Mouse (Mus musculus) liver, embryonic 12.5 days (tissue): ENCODE measurements around the gene Plxnd1. TPM values are rescaled to one million over a fixed set of nuclear protein-coding genes. Genes with fewer than 3 reads are reported as not detected.

Source experiments
- ATAC-seq: fragments of 200-750 bp; cut with Nextera tagmentation; 2 replicates; pipeline ENCODE4 v1.8.0; 2017; ENCODE audit warnings: moderate number of reproducible peaks, mild to moderate bottlenecking, moderate library complexity
- H3K27ac ChIP-seq: fragments of 300-500 bp; sonication (generic); 2 replicates; pipeline ENCODE4 v1.5.1; 2016; ENCODE audit warnings: mild to moderate bottlenecking
- H3K27me3 ChIP-seq: fragments of 300-500 bp; sonication (generic); replicated peaks from 2 replicates; pipeline ENCODE4 v1.6.1; 2016; ENCODE audit warnings: mild to moderate bottlenecking, moderate library complexity
- H3K36me3 ChIP-seq: fragments of 300-500 bp; sonication (generic); 2 replicates; pipeline ENCODE4 v1.6.1; 2016; ENCODE audit warnings: mild to moderate bottlenecking, moderate library complexity
- H3K4me1 ChIP-seq: fragments of 300-500 bp; sonication (generic); 2 replicates; pipeline ENCODE4 v1.6.1; 2016
- H3K4me2 ChIP-seq: fragments of 300-500 bp; sonication (generic); 2 replicates; pipeline ENCODE4 v1.6.1; 2016; ENCODE audit warnings: mild to moderate bottlenecking, moderate library complexity
- H3K4me3 ChIP-seq: fragments of 300-500 bp; sonication (generic); 2 replicates; pipeline ENCODE4 v1.5.1; 2016; ENCODE audit warnings: mild to moderate bottlenecking, moderate library complexity
- H3K9ac ChIP-seq: fragments of 300-500 bp; sonication (generic); 2 replicates; pipeline ENCODE4 v1.6.1; 2016; ENCODE audit warnings: mild to moderate bottlenecking, moderate library complexity
- H3K9me3 ChIP-seq: fragments of 300-500 bp; sonication (generic); replicated peaks from 2 replicates; pipeline ENCODE4 v1.6.1; 2016; ENCODE audit warnings: mild to moderate bottlenecking, moderate library complexity
- WGBS: fragments of 180-500 bp; shearing (Covaris S2); methylation state at CpG from one replicate; pipeline ENCODE4 v1.1.7; 2016; ENCODE audit not compliant: insufficient replicate concordance; 5-methylcytosine and 5-hydroxymethylcytosine counted together
- polyA plus RNA-seq: library from polyadenylated mRNA; unstranded; fragments of >200 nt; fragmentation: Nextera tagmentation; extraction: Ambion mirVana; gene quantifications from 2 replicates; pipeline ENCODE4 v1.2.1, GENCODE M21; 2016

The Plxnd1 gene
- polyA plus RNA-seq, 1 experiment from 2014 or later, result 16.2 TPM

DNA sequence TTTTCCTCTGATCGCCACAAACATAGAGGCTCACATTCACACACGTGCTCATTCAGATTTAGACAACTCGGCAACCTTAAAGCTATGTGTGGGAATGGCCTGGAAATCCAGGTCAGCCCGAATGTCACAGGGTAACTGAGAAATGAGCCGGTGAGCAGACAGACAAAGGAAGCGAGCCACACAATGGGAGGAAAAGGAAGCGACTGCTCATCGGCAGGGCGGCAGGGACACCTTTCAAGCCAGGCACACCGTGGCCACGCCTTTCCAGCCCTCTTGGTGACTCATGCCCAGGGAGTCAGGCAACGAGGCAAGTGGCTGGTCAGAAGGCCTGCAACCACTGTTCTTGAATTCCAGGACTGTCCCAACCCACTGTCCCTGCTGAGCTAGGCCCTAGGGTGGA is 14.6 kb upstream of the Plxnd1 start:
- Histone ChIP-seq H3K9me3 (no peaks in the 10 kb centered on the region), H3K4me3 (no peak overlapping the region), H3K27me3 (no peaks in the 10 kb centered on the region), H3K27ac (no peak overlapping the region), H3K9ac (no peak overlapping the region), H3K4me1 (peaks cover 35% of the 10 kb centered on the region), H3K36me3 (no peaks in the 10 kb centered on the region), H3K4me2 (no peak overlapping the region)
- no peak for ATAC-seq
- 33% methylated on average over 12 of the region's 12 CpGs for WGBS

DNA sequence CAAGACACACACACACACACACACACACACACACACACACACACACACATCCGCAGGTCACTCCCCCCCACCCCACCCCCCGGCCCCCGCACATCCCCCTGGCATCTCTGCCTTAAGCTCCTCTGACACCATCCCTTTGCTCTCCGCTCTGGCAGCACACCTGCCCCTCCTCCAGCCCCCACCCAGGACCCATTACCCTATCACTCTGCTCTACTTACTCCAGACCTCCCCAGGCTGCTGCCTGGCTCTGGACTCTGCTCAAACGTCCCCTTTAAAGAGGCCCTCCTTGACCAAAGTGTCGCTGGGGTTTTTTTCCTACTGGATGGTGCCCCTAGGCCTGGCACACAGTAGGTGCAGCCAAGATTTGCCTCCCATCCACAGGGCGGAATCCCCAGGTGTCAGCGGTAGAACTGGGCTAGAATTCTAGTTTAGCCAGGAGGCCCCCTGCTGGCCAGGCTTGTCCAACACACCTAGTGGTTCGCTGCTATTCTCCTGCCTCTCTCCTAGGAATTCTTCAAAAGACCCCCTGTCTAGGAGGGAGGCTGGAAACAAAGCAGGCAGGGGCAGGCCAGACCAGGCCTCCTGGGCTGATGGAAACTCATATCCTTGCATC is 12.9 kb upstream of the Plxnd1 start:
- H3K9ac ChIP-seq, result no peak overlapping the region
- no peak overlapping the region for H3K4me2 ChIP-seq
- H3K27ac ChIP-seq, result no peak overlapping the region
- no peaks in the 10 kb centered on the region for H3K27me3 ChIP-seq
- peaks cover 51% of the 10 kb centered on the region for H3K4me1 ChIP-seq
- ATAC-seq, result no peak
- no peaks in the 10 kb centered on the region for H3K36me3 ChIP-seq
- 26% methylated on average over 9 of the region's 9 CpGs for WGBS
- H3K4me3 ChIP-seq, result no peak overlapping the region
- H3K9me3 ChIP-seq, result no peaks in the 10 kb centered on the region

DNA sequence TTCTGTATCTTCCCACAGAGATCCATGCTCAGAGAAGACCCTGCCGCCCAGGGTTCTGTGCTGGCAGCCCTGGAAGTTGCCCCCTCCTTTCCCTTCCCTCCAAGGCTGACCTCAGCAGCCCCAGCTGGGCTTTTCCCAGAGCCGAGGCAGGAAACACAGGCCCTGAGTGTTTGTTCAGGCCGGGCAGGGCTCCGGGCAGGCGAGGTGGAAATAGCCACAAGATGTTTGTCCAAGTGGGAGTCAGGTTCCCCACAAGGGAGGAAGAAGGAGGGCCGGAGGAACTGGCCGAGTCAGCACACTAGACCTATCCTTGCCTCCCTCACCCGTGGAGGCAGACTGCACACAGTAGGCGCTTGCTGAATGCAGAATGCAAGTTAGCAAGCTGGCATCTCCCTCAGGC is 11.9 kb upstream of the Plxnd1 start:
- ATAC-seq, result no peak
- H3K4me3 ChIP-seq, result no peak overlapping the region
- H3K9ac ChIP-seq, result no peak overlapping the region
- H3K27ac ChIP-seq, result peak overlapping the region; percentile 49; the same call in 1 of the 2 replicates
- 29% methylated on average over 9 of the region's 9 CpGs for WGBS
- no peaks in the 10 kb centered on the region for H3K27me3 ChIP-seq
- H3K4me2 ChIP-seq, result no peak overlapping the region
- no peaks in the 10 kb centered on the region for H3K9me3 ChIP-seq
- H3K36me3 ChIP-seq, result no peaks in the 10 kb centered on the region
- peaks cover 60% of the 10 kb centered on the region for H3K4me1 ChIP-seq

DNA sequence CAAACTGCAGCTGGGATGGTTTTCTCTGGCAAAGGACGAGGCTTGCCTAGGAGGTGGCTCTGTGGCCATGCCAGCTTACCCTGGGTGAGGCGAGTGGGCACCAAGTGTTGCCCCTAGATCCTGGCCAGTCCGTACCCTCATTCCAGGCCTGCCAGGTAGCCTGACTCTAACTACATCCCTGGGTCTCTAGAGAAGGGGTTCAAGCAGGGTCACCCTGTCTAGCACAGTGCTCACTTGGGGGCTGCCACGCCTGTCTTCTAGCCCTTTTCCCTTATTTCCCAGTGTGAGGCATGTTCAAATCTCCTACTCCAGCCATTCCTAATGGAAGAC is 11.1 kb upstream of the Plxnd1 start:
- Histone ChIP-seq H3K9ac (no peak overlapping the region), H3K27ac (peak overlapping the region; percentile 49; the same call in 1 of the 2 replicates), H3K4me2 (no peak overlapping the region), H3K4me3 (no peak overlapping the region), H3K36me3 (no peaks in the 10 kb centered on the region), H3K4me1 (peaks cover 60% of the 10 kb centered on the region), H3K27me3 (no peaks in the 10 kb centered on the region), H3K9me3 (no peaks in the 10 kb centered on the region)
- no peak for ATAC-seq
- 81% methylated on average over 4 of the region's 4 CpGs for WGBS

DNA sequence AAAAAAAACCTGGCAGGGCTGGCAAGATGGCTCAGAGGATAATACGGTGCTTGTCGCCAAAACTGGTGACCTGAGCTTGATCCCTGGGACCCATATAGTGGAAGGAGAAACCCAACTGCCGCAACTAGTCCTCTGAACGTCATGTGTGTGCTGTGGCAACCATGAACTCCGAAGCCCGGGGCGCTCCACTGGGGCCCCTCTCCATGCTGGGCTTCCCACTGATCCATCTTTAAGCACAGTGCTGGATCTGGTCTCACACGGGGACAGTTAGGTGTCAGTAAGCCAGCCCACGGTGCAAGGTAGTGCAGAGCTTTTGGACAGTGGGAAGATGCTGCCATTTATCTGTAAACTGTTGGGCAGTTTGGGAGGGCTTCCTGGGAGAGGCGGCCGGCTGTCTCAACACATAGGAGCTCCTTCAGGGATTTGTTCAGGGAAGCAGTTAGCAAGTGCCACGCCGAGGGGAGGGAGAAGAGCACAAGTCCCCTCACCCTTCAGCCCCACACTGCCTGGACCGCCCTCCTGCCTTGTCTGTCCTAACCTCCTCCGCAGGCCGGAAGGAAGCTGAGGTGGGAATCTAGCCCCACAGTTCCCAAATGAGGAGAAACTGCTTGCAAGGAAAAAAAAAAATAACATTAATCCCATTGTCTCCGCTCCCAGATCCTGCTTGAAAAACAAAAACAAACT is 10.6 kb upstream of the Plxnd1 start:
- peaks cover 60% of the 10 kb centered on the region for H3K4me1 ChIP-seq
- H3K27me3 ChIP-seq, result no peaks in the 10 kb centered on the region
- H3K4me2 ChIP-seq, result no peak overlapping the region
- no peak for ATAC-seq
- H3K4me3 ChIP-seq, result no peak overlapping the region
- no peak overlapping the region for H3K9ac ChIP-seq
- no peaks in the 10 kb centered on the region for H3K9me3 ChIP-seq
- WGBS, result 64% methylated on average over 17 of the region's 17 CpGs
- peak overlapping the region; percentile 49 for H3K27ac ChIP-seq
- no peaks in the 10 kb centered on the region for H3K36me3 ChIP-seq

- Histone ChIP-seq H3K36me3 (no peaks in the 10 kb centered on the region), H3K27ac (peak overlapping the region; percentile 70), H3K4me1 (peaks cover 60% of the 10 kb centered on the region), H3K9ac (no peak overlapping the region), H3K4me3 (no peak overlapping the region), H3K4me2 (peak overlapping the region; percentile 59), H3K27me3 (no peaks in the 10 kb centered on the region), H3K9me3 (no peaks in the 10 kb centered on the region)
- ATAC-seq, result no peak
- 61% methylated on average over 6 of the region's 6 CpGs for WGBS
These were observed 9.9 kb upstream of the Plxnd1 start for GRCm38 (mm10) chr6:116004716-116005115.

DNA sequence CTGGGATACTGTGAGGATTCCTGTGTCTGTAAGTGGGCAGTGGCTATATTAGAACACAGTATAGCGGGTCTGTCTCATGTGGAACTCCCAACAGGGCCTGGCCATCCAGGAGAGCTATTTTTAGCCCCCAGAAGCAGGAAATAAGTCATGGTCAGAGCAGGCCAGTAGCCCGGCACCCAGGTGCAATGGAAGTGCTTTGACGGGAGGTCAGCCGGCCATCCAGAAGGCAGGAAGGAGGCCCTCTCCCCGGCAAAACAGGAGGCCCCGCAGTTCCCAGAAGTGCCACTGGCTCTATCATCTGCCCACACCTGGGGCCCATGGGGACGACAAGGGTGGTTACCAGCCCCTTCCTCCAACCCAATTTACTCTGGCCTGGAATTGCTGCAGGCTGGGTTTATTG is 9.3 kb upstream of the Plxnd1 start:
- H3K4me2 ChIP-seq, result peak overlapping the region; percentile 59

DNA sequence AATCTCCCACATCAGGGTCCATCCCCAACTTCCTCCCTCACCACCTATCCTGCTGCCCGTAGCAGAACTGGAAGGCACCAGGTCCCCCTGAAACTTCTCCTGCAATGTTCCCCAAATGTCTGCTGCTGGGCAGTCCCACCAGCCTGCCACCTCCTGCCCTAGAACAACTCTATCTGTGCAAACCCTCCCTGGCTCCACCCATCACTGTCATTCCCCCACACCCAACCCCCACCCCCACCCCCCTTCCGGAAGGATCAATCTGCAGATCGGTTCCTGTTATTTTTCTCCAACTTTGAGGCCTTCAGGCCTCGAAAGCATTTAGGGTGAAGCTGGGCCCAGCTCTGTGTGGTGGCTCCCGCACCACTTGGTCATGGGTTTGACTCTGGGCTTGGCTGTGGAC is 8.7 kb upstream of the Plxnd1 start:
- ATAC-seq, result peak; percentile 35; the same call in 1 of the 2 replicates
- H3K4me1 ChIP-seq, result peaks cover 69% of the 10 kb centered on the region
- WGBS, result 11% methylated on average over 5 of the region's 5 CpGs
- peak overlapping the region; percentile 59 for H3K4me2 ChIP-seq
- no peaks in the 10 kb centered on the region for H3K9me3 ChIP-seq
- H3K27ac ChIP-seq, result peak overlapping the region; percentile 70
- no peaks in the 10 kb centered on the region for H3K27me3 ChIP-seq
- H3K4me3 ChIP-seq, result peak overlapping the region; percentile 14
- peak overlapping the region; percentile 28 for H3K9ac ChIP-seq
- H3K36me3 ChIP-seq, result no peaks in the 10 kb centered on the region

More for the DNA sequence above, 9.3 kb upstream of the Plxnd1 start:
- H3K4me1 ChIP-seq, result peaks cover 64% of the 10 kb centered on the region
- H3K9me3 ChIP-seq, result no peaks in the 10 kb centered on the region
- no peaks in the 10 kb centered on the region for H3K36me3 ChIP-seq
- H3K4me3 ChIP-seq, result peak overlapping the region; percentile 14
- WGBS, result 18% methylated on average over 7 of the region's 7 CpGs
- ATAC-seq, result peak; percentile 8; the same call in 1 of the 2 replicates
- peak overlapping the region; percentile 28 for H3K9ac ChIP-seq
- peak overlapping the region; percentile 70 for H3K27ac ChIP-seq
- H3K27me3 ChIP-seq, result no peaks in the 10 kb centered on the region

GRCm38 (mm10) chr6:116002311-116003104 is 7.7 kb upstream of the Plxnd1 start:
- H3K4me2 ChIP-seq, result peak overlapping the region; percentile 29
- H3K36me3 ChIP-seq, result no peaks in the 10 kb centered on the region
- no peak overlapping the region for H3K4me3 ChIP-seq
- H3K27ac ChIP-seq, result 0 out of 2 replicates have a peak overlapping the region, but pooled peaks have one; percentile 12
- WGBS, result 37% methylated on average over 12 of the region's 12 CpGs
- H3K4me1 ChIP-seq, result peaks cover 70% of the 10 kb centered on the region
- H3K9ac ChIP-seq, result no peak overlapping the region
- no peaks in the 10 kb centered on the region; the same call in 1 of the 2 replicates for H3K27me3 ChIP-seq
- ATAC-seq, result peak; percentile 47; the same call in 1 of the 2 replicates
- H3K9me3 ChIP-seq, result no peaks in the 10 kb centered on the region

- 72% methylated on average over 5 of the region's 5 CpGs for WGBS
- Histone ChIP-seq H3K9ac (no peak overlapping the region), H3K4me3 (no peak overlapping the region), H3K4me1 (peaks cover 67% of the 10 kb centered on the region), H3K27ac (no peak overlapping the region), H3K27me3 (peaks cover 6% of the 10 kb centered on the region), H3K36me3 (no peaks in the 10 kb centered on the region), H3K9me3 (no peaks in the 10 kb centered on the region), H3K4me2 (no peak overlapping the region)
- no peak for ATAC-seq
These were observed 6.0 kb upstream of the Plxnd1 start for GRCm38 (mm10) chr6:116000851-116001250.

- Histone ChIP-seq H3K4me2 (no peak overlapping the region), H3K4me1 (peaks cover 65% of the 10 kb centered on the region), H3K27me3 (peaks cover 16% of the 10 kb centered on the region), H3K9me3 (no peaks in the 10 kb centered on the region), H3K36me3 (no peaks in the 10 kb centered on the region), H3K4me3 (no peak overlapping the region), H3K27ac (no peak overlapping the region), H3K9ac (no peak overlapping the region)
- WGBS, result 59% methylated on average over 2 of the region's 2 CpGs
- ATAC-seq, result no peak
These were observed 4.4 kb upstream of the Plxnd1 start for GRCm38 (mm10) chr6:115999227-115999626.

DNA sequence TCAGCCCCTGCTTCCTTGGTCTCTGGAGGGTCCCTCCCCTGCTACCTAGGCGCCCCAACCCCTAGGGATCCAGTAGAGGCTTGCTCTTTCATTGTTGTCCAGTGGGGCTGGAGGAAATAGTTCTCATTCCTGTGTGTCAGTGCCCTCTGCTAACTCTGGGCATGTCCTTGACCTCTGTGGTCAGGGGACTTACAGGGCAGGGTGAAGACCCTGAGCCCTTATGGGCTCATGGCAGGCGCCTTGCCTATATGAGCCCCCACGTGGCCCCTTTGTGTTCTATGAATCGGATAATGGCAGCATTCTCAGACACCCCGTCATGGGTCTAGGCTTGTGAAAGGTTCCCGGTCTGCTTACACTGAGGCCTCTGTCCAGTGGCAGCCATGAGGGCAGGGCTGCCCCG is 4.0 kb upstream of the Plxnd1 start:
- Histone ChIP-seq H3K27me3 (peaks cover 21% of the 10 kb centered on the region), H3K4me2 (no peak overlapping the region), H3K4me3 (no peak overlapping the region), H3K27ac (no peak overlapping the region), H3K9ac (no peak overlapping the region), H3K4me1 (peaks cover 65% of the 10 kb centered on the region), H3K36me3 (no peaks in the 10 kb centered on the region), H3K9me3 (no peaks in the 10 kb centered on the region)
- ATAC-seq, result no peak
- WGBS, result 69% methylated on average over 7 of the region's 7 CpGs
